Mouse (Mus musculus): Measurements from ENCODE around the gene Mpg.

Gene Mpg

GRCm38 (mm10) chr11:32231125-32231524, 4.8 kb downstream of the Mpg start:
- no peak for DNase-seq (ENCODE audit: low spot score)

GRCm38 (mm10) chr11:32232848-32233247, 6.5 kb downstream of the Mpg start:
- no peak for DNase-seq (ENCODE audit: low spot score)

- DNase-seq (ENCODE audit: low spot score), result no peak
Observed at GRCm38 (mm10) chr11:32233895-32234294, 7.6 kb downstream of the Mpg start.

GRCm38 (mm10) chr11:32234816-32235485, 8.6 kb downstream of the Mpg start:
- no peak for DNase-seq (ENCODE audit: low spot score)

- peak; percentile 46 for DNase-seq (ENCODE audit: low spot score)
Observed at GRCm38 (mm10) chr11:32235646-32236045, 9.3 kb downstream of the Mpg start.

- no peak for DNase-seq (ENCODE audit: low spot score)
Observed at GRCm38 (mm10) chr11:32236132-32236531, 9.8 kb downstream of the Mpg start.

- DNase-seq (ENCODE audit: low spot score), result peak; percentile 37
Observed at GRCm38 (mm10) chr11:32236712-32237410, 10.6 kb downstream of the Mpg start.

GRCm38 (mm10) chr11:32237411-32237795, 11.1 kb downstream of the Mpg start:
- DNase-seq (ENCODE audit: low spot score), result no peak

GRCm38 (mm10) chr11:32238093-32238860, 12.0 kb downstream of the Mpg start:
- peak; percentile 71 for DNase-seq (ENCODE audit: low spot score)

GRCm38 (mm10) chr11:32241391-32241790, 15.1 kb downstream of the Mpg start:
- no peak for DNase-seq (ENCODE audit: low spot score)

- DNase-seq (ENCODE audit: low spot score), result no peak
Observed at GRCm38 (mm10) chr11:32242209-32242608, 15.9 kb downstream of the Mpg start.

- DNase-seq (ENCODE audit: low spot score), result no peak
Observed at GRCm38 (mm10) chr11:32243205-32243955, 17.1 kb downstream of the Mpg start.

GRCm38 (mm10) chr11:32244064-32244463, 17.8 kb downstream of the Mpg start:
- DNase-seq (ENCODE audit: low spot score), result no peak

GRCm38 (mm10) chr11:32244617-32245016, 18.3 kb downstream of the Mpg start:
- DNase-seq (ENCODE audit: low spot score), result no peak

GRCm38 (mm10) chr11:32245614-32246013, 19.3 kb downstream of the Mpg start:
- DNase-seq (ENCODE audit: low spot score), result no peak

- DNase-seq (ENCODE audit: low spot score), result no peak
Observed at GRCm38 (mm10) chr11:32247068-32247467, 20.8 kb downstream of the Mpg start.

- DNase-seq (ENCODE audit: low spot score), result no peak
Observed at GRCm38 (mm10) chr11:32248350-32248749, 22.0 kb downstream of the Mpg start.

- no peak for DNase-seq (ENCODE audit: low spot score)
Observed at GRCm38 (mm10) chr11:32250880-32251763, 24.8 kb downstream of the Mpg start.

- no peak for DNase-seq (ENCODE audit: low spot score)
Observed at GRCm38 (mm10) chr11:32253121-32253520, 26.8 kb downstream of the Mpg start.

GRCm38 (mm10) chr11:32256146-32256545, 29.8 kb downstream of the Mpg start:
- no peak for DNase-seq (ENCODE audit: low spot score)

GRCm38 (mm10) chr11:32256566-32256965, 30.3 kb downstream of the Mpg start:
- DNase-seq (ENCODE audit: low spot score), result no peak

Measured in lung, postnatal 25 days (tissue).